Mouse (Mus musculus) kidney, postnatal 14 days (tissue): ENCODE results near the gene Heatr5a.

ENCODE experiments used
- DNase-seq: peaks from one replicate; pipeline ENCODE4 v3.0.0; 2022; ENCODE audit warnings: mixed read lengths

The Heatr5a gene

DNA sequence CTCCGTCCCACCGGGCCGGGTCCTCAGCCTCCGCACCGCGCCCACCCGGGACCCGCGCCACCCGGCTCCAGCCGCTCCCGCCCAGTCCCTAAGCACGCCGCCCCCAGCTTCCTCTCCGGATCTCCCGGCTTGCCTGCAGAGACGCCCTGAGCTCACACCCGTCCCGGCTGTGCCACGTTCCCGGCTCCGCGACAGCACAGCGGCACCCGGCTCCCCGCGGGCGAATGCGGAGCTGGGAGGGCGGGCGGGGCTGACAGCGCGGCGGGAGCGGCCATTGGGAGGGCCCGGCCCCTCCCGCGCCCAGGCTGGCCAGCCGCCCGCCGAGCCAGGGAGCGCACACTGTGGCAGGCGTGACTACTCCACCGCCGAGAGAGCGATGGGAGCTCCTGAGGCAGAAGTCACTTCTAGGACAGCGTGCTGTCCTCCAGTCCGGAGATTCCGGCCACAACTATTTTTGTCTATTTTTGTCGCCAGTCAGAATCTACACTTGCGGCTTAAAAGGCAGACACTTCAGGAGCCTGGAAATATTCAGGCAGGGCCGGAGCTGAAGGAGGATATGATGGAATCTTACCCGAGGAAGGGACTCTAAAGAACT lies at the start of gene Heatr5a:
Heatr5a (minus strand) TSS at position 252 of the 595 bp plus-strand sequence.
- DNase-seq, result peak; percentile 94

- no peak for DNase-seq
Observed at GRCm38 (mm10) chr12:52014494-52015029, 43.4 kb upstream of the Heatr5a start.

DNA sequence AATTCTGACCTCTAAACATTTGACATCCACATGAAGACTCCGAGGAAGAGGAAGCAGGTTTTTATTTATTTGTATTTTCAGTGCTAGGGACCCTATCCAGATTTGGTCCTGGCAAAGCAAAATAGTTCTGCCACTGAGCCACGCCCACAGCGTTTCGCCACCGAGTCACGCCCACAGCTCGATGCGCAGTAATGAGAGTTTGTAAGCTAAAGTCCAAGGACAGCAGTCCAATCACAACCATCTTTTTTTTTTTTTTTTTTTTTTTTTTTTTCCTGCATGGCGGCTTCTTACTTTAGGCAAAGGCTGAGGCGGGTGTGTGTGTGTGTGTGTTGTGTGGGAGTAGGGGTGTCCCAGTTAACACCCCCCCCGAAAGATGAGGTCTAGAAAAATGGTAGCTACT lies 42.9 kb upstream of the Heatr5a start:
- no peak for DNase-seq

DNA sequence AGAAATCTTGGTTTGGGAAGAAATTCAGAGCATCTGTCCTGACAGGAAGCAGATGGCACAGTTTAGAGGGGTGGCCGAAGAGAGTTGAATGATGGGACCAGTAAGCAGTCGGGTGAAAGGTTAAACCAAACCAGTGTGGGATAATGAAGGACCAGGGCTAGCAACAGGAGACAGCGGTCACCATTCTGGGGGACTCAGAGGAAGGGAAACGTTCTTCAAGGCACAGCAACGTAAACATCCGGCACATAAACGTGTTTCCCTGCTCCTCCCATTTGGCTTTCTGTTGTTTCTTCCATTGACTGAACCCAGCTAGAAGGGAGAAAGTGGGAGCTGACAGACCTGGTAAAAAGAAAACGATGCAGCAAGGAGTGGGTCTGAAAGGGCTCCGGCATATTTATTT lies 42.2 kb upstream of the Heatr5a start:
- DNase-seq, result no peak

GRCm38 (mm10) chr12:52012159-52012558 lies 41.0 kb upstream of the Heatr5a start:
- DNase-seq, result no peak

GRCm38 (mm10) chr12:52010630-52010961 lies 39.5 kb upstream of the Heatr5a start:
- peak; percentile 17 for DNase-seq

DNA sequence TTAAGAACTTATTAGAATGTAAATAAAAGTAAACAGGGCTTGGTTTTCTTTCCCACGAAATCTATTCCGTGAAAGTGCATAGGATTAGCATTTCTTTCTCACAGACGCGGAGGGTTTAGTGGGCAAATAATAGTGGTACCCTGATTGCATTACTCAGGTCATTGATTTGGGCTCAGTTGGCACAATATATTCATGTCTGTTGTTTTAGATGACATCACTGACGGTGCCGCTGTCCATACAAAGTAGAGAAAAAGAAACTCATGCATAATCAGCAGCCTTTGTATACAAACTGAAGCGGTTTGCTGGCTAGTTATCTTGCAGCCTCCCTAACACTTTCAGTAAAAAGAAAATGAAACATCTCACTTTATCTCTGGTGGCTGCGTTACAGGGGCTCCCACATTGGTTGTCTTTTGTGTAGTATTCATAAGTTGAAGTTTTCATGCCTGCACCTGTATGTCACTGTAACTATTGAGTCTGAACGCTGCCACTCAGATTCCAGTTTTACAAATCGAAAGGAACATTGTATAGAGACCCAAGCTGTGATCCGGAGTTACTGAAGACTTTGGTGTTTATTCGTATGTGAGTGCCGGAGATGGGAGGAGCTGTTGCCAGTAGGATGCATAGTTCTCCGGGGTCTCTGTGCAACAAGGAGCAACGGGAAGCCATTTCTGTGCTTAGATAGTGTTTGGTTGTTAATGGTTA lies 39.0 kb upstream of the Heatr5a start:
- DNase-seq, result no peak

DNA sequence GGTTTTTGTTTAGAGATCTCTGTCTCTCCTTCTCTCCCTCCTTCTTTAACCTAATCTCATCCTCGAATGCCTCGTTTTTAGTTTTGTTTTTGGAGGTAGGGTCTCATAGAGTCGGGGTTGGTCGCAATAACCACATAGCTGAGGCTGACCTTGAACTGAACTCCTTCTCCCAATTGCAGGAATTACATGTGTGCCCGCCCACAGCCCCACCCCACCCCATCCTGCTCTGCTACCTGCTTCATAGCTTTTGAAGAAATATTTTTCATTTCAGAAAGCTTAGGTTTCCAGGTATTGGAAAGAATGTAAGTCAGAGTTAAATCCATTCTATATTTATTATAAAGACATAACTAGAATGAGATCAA lies 35.5 kb upstream of the Heatr5a start:
- DNase-seq, result no peak

GRCm38 (mm10) chr12:52005877-52006632 lies 34.9 kb upstream of the Heatr5a start, which contains the start of gene Dtd2:
Gene Dtd2 (minus strand): TSS chr12:52006501.
- peak; percentile 95 for DNase-seq

- DNase-seq, result no peak
Observed at GRCm38 (mm10) chr12:52002746-52003145, 31.6 kb upstream of the Heatr5a start.

DNA sequence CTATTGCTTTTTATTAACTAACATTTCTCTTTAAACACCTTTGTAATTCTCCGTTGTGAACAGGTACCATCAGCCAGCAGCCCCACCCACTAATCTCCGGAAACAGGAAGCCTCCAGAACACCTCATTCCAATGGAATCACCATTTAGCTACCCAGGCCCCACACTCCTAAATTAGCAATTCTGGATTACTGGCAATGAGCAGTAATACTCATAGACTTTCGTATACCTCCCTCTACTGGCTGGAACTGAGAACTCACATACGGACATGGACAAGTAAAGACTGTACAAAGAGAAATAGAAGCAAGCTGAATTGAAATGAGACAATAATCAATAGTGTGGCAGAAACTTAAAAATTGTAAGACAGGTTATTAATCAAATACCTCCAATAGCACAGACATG lies 30.4 kb upstream of the Heatr5a start:
- DNase-seq, result peak; percentile 81

DNA sequence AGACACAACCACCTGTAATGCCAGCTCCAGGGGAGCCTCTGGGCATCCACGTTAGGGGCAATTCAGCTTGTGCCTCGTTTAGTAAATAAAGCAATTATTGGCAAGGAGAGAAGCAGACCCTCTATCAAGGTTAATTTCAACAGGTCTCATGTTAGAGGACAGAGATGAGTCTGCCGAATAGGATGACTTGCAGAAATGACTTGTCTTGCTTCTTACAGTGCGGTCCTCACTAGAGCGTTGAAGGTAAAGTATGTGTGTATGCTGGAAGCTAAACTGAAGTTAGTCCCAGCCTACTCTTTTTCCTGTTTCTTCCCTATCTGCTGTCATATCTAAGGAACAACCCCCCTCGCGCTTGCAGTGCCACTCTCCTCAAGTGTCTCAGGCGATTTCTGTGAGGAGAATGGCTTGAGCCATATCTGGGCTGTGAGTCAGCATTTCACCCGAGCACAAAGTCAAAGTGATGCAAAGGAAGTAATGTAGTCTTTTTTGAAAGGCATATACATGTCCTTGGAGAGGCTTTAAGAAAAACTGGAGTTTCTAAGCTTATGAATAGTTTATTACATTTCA lies 27.3 kb upstream of the Heatr5a start:
- no peak for DNase-seq

GRCm38 (mm10) chr12:51995738-51996536 lies 24.8 kb upstream of the Heatr5a start:
- DNase-seq, result no peak

GRCm38 (mm10) chr12:51990629-51991028 lies 19.5 kb upstream of the Heatr5a start:
- no peak for DNase-seq

DNA sequence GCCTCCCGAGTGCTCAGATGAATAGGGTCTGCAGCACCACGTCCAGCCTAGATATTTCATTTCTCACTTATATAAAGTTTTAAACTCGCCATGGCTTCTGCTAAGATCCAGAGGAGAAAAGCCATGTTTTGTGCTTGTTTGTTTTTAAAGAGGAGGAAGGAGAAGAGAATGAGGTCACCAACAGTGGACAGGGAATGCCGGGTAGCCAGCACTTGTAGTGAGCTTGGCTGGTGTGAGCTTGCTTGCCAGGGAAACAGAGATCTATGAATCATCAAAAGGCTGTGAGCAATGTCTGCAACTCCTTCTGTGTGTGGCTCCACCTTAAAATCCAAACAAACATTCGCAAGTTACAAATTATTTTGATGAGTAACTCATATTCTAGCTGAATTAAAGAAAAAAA lies 17.4 kb upstream of the Heatr5a start:
- no peak for DNase-seq

DNA sequence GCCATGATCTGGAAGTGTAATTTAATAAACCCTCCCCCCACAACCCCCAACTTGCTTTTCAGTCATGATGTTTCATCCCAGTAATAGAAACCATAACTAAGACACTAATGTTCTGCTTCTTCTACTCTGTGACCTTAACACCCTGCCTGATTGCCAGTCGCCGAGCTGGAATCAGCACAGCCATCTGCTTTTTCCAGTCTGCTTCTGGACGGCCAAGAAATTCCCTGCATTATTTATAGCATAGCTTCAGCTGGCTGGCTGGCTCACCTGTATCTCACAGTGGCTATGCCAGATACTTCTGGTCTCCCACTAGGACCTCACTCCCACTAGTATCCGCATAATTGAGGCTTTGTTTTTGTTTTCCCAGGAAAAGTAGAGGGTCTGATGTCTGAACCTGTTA lies 14.7 kb upstream of the Heatr5a start:
- no peak for DNase-seq

DNA sequence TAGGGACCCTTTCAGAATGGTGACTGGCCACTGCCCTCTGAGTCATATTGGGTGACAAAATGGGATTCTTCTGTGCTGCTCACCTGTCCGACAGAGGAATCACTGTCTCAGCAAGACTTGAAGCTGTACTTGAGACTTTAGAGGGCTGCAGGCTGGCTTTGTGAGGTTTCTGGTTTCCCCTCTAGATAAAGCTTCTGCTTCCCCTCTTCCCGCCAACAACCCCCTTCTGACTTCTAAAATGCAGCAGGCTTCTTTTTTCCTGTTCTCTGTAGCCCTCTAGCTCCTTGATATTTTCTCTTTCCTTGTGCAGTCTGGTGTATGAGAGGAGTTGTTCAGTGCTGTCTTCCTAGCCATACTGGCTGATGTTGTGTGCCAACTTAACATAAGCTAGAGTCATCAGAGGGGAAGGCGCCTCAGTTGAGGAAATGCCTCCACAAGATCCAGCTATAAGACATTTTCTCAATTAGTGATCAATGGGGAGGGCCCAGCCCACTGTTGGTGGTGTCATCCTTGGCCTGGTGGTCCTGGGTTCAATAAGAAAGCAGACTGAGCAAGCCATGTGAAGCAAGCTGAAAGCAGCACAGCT lies 14.1 kb upstream of the Heatr5a start:
- no peak for DNase-seq

DNA sequence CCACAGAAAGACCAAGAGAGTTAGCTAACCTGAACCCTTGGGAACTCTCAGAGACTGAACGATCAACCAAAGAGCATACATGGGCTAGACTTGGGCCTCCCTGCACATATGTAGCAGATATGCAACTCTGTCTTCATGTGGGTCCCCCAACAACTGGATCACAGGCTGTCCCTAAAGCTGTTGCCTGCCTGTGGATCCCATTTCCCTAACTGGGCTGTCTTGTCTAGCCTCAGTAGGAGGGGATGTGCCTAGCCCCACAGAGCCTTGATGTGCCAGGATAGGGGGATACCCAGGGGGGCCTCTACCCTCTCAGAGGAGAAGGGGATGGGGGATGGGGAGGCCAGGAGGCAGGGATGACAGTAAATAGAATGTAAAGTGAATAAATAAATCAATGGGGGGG lies 12.5 kb upstream of the Heatr5a start:
- DNase-seq, result no peak

- DNase-seq, result no peak
Observed at GRCm38 (mm10) chr12:51976531-51976930, 5.4 kb upstream of the Heatr5a start.

- DNase-seq, result no peak
Observed at GRCm38 (mm10) chr12:51974381-51974780, 3.3 kb upstream of the Heatr5a start.

- no peak for DNase-seq
Observed at GRCm38 (mm10) chr12:51972269-51973065, 1.3 kb upstream of the Heatr5a start.
